Mouse (Mus musculus): Measurements from ENCODE around the gene Olfr1223. TPM values are rescaled to one million over a fixed set of nuclear protein-coding genes. Genes with fewer than 3 reads are reported as not detected.
"Not testable (repeated sequence)": the region's sequence is repeated elsewhere in the genome, so short reads cannot be mapped to it uniquely, and the experiment has no call there.

The Olfr1223 gene
- not detected in 2 replicates for polyA plus RNA-seq (2015; fragmentation: Nextera tagmentation; extraction: Ambion mirVana)

DNA sequence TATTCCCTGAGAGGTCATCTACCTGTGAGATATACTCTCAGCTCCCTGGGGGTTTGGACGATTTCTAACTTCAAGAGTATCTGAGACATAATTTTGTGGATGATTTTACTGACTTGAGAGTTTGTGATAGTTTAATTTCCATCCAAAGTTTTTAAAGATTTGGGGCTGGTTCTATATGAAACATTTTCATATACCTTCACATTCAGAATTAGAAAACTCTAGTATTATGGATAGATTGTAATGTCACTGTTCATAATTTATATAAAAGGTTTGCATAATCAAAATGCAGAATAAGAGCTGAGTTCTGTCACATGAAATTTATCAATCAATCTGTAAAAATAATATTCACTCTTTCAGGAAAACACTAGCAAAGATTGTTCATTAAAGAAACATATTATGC lies at the start of gene Olfr1223:
TSS of gene Olfr1223 (minus strand) at position 101 of the 400 bp plus-strand sequence.
- H3K36me3 ChIP-seq (ENCODE audit: control insufficient read depth, insufficient read depth, low read length) = no peaks in the 10 kb centered on the region
- 63% methylated on average over 1 of the region's 1 CpGs for WGBS
- no peaks in the 10 kb centered on the region for H3K4me1 ChIP-seq (ENCODE audit: control insufficient read depth, insufficient read depth, low read length)
- H3K4me3 ChIP-seq (ENCODE audit: low read length) = no peak within 1 kb of the TSS
- no peaks in the 10 kb centered on the region for H3K9me3 ChIP-seq (ENCODE audit: control insufficient read depth, low read length)
- H3K27me3 ChIP-seq (replicated peaks; ENCODE audit: control insufficient read depth, insufficient read depth, low read length) = no peaks in the 10 kb centered on the region
- H3K4me2 ChIP-seq (ENCODE audit: low read depth, low read length) = no peak within 1 kb of the TSS
- no peak within 1 kb of the TSS for H3K27ac ChIP-seq (ENCODE audit: low read length)
- no peak for ATAC-seq
- no peak within 1 kb of the TSS for H3K9ac ChIP-seq (ENCODE audit: low read depth, low read length)

- no peak within 1 kb of the TSS for H3K9ac ChIP-seq (ENCODE audit: low read depth, low read length)
- H3K4me3 ChIP-seq (ENCODE audit: low read length) = no peak within 1 kb of the TSS
- ATAC-seq = no peak
- no peaks in the 10 kb centered on the region for H3K4me1 ChIP-seq (ENCODE audit: control insufficient read depth, insufficient read depth, low read length)
- H3K36me3 ChIP-seq (ENCODE audit: control insufficient read depth, insufficient read depth, low read length) = no peaks in the 10 kb centered on the region
- no peak within 1 kb of the TSS for H3K4me2 ChIP-seq (ENCODE audit: low read depth, low read length)
- no peak within 1 kb of the TSS for H3K27ac ChIP-seq (ENCODE audit: low read length)
- H3K9me3 ChIP-seq (ENCODE audit: control insufficient read depth, low read length) = no peaks in the 10 kb centered on the region
- WGBS = 64% methylated on average over 2 of the region's 2 CpGs
- no peaks in the 10 kb centered on the region for H3K27me3 ChIP-seq (replicated peaks; ENCODE audit: control insufficient read depth, insufficient read depth, low read length)
Observed at GRCm38 (mm10) chr2:89199948-89200347, 48.6 kb upstream of the Olfr1223 start, which contains the start of gene Olfr1226. Gene Olfr1226, minus strand, starts transcription at chr2:89200048.

DNA sequence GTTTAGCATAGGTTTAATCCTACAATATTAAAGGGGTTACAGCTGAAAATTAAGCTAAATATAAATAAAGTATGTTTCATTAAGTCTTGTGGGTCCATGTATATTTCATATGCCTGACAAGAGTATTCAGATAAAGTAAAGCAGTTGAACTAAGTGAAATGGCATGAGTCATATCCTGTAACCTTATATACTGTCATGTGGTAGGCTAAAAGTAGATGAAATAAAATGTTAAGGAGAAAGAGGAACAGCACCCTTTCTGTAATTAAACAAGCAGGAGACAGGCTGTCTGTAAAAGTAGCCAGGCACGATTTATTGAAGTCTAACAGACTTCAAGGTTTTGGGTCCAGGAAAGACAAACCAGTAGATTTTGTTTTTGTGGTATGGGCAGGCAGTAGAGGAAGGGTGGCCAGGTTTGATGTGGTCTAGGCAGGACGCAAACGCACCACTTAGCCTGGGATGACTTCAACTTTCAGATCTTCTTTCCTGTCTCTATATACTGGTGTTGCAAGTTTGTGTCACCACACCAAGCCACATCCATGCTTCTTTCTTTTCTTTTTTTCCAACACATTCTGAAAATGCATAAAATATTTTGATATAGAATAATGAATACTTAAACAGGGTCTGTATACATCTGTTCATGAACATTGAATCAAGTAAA lies 45.1 kb upstream of the Olfr1223 start:
- no peaks in the 10 kb centered on the region for H3K27me3 ChIP-seq (replicated peaks; ENCODE audit: control insufficient read depth, insufficient read depth, low read length)
- H3K27ac ChIP-seq (ENCODE audit: low read length) = no peak overlapping the region
- no peaks in the 10 kb centered on the region for H3K9me3 ChIP-seq (ENCODE audit: control insufficient read depth, low read length)
- H3K4me2 ChIP-seq (ENCODE audit: low read depth, low read length) = no peak overlapping the region
- no peak for ATAC-seq
- no peaks in the 10 kb centered on the region for H3K36me3 ChIP-seq (ENCODE audit: control insufficient read depth, insufficient read depth, low read length)
- H3K9ac ChIP-seq (ENCODE audit: low read depth, low read length) = no peak overlapping the region
- no peak overlapping the region for H3K4me3 ChIP-seq (ENCODE audit: low read length)
- H3K4me1 ChIP-seq (ENCODE audit: control insufficient read depth, insufficient read depth, low read length) = no peaks in the 10 kb centered on the region
- WGBS = 83% methylated on average over 3 of the region's 3 CpGs

DNA sequence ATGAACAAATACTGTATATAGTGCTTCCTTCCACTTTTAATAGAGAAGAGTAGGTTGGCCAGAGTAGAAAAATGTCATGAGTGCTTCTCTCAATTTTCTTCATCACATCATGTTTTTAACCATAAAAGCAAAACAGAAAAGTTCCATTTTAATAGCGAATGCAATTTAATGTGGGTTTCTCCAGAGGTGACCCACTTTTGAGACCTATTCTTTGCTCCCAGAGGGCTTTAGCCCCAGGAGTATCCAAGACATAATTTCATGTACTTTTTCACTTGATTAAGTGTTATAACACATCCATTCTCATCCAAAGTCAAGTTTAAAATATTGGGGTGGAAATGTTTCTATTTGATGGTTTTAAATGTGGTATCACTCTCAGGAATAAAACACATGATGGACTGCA lies 23.2 kb upstream of the Olfr1223 start, which contains the start of gene Olfr1225:
TSS of gene Olfr1225 (minus strand) at position 101 of the 400 bp plus-strand sequence.
- Histone ChIP-seq H3K4me2 (ENCODE audit: low read depth, low read length) (no peak within 1 kb of the TSS), H3K9ac (ENCODE audit: low read depth, low read length) (no peak within 1 kb of the TSS), H3K4me1 (ENCODE audit: control insufficient read depth, insufficient read depth, low read length) (no peaks in the 10 kb centered on the region), H3K9me3 (ENCODE audit: control insufficient read depth, low read length) (no peaks in the 10 kb centered on the region), H3K27me3 (replicated peaks; ENCODE audit: control insufficient read depth, insufficient read depth, low read length) (no peaks in the 10 kb centered on the region), H3K27ac (ENCODE audit: low read length) (no peak within 1 kb of the TSS), H3K4me3 (ENCODE audit: low read length) (no peak within 1 kb of the TSS), H3K36me3 (ENCODE audit: control insufficient read depth, insufficient read depth, low read length) (no peaks in the 10 kb centered on the region)
- WGBS = 89% methylated on average over 1 of the region's 1 CpGs
- no peak for ATAC-seq

GRCm38 (mm10) chr2:89164711-89165110 lies 13.4 kb upstream of the Olfr1223 start:
- H3K9me3 ChIP-seq (ENCODE audit: control insufficient read depth, low read length); H3K36me3 ChIP-seq (ENCODE audit: control insufficient read depth, insufficient read depth, low read length); H3K9ac ChIP-seq (ENCODE audit: low read depth, low read length); H3K4me3 ChIP-seq (ENCODE audit: low read length); H3K4me1 ChIP-seq (ENCODE audit: control insufficient read depth, insufficient read depth, low read length); H3K4me2 ChIP-seq (ENCODE audit: low read depth, low read length); ATAC-seq; H3K27me3 ChIP-seq (replicated peaks; ENCODE audit: control insufficient read depth, insufficient read depth, low read length); H3K27ac ChIP-seq (ENCODE audit: low read length): not testable (repeated sequence)
- 88% methylated on average over 4 of the region's 4 CpGs for WGBS

DNA sequence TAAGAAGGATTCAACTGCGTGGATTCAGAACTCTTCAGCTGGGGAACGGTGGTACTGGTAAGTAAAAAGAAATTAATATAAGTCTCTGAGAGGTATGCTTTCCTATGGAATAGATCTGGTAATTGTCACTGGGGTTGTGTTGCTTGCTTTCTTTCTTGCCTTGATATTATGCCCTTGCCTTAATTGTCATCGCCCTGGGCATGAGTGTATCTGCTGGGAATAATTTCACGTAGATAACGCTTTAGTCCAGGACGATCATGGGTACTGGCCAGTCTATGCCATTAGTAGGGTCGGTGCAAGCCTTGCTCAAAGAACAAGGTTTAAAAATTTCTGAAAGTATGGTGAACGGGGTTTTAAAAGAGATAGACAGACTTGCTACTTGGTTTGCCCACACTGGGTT lies 12.6 kb upstream of the Olfr1223 start, which contains the start of gene Olfr1224-ps1:
TSS of gene Olfr1224-ps1 (minus strand) at position 101 of the 400 bp plus-strand sequence.
- H3K4me1 ChIP-seq (ENCODE audit: control insufficient read depth, insufficient read depth, low read length); H3K9ac ChIP-seq (ENCODE audit: low read depth, low read length); H3K4me2 ChIP-seq (ENCODE audit: low read depth, low read length); ATAC-seq; H3K36me3 ChIP-seq (ENCODE audit: control insufficient read depth, insufficient read depth, low read length); H3K4me3 ChIP-seq (ENCODE audit: low read length); H3K27ac ChIP-seq (ENCODE audit: low read length); H3K9me3 ChIP-seq (ENCODE audit: control insufficient read depth, low read length); H3K27me3 ChIP-seq (replicated peaks; ENCODE audit: control insufficient read depth, insufficient read depth, low read length): not testable (repeated sequence)
- 90% methylated on average over 8 of the region's 8 CpGs for WGBS

DNA sequence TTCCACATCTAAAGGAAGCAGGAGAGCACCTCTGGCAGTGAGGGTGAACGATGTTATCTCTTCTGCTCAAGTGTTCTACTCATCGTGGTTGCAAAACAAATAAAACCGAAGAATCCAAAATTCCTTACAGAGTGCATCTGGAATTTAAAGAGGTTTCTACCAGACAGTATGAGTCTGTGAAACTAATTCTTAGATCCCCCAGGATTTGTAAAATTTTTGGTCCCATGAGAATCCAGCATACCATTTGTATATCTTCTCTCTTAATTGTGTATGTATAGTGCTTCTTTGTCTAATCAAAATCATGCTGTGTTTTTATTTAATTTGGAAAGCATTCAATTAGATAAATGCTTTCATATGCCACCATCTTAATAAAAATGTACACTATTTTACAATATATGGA lies 18.4 kb downstream of the Olfr1223 start, which contains the start of gene Olfr1222:
TSS of gene Olfr1222 (minus strand) at position 101 of the 400 bp plus-strand sequence.
- 63% methylated on average over 3 of the region's 3 CpGs for WGBS
- Histone ChIP-seq H3K9ac (ENCODE audit: low read depth, low read length) (no peak within 1 kb of the TSS), H3K4me3 (ENCODE audit: low read length) (no peak within 1 kb of the TSS), H3K4me2 (ENCODE audit: low read depth, low read length) (no peak within 1 kb of the TSS), H3K36me3 (ENCODE audit: control insufficient read depth, insufficient read depth, low read length) (no peaks in the 10 kb centered on the region), H3K4me1 (ENCODE audit: control insufficient read depth, insufficient read depth, low read length) (no peaks in the 10 kb centered on the region), H3K9me3 (ENCODE audit: control insufficient read depth, low read length) (no peaks in the 10 kb centered on the region), H3K27me3 (replicated peaks; ENCODE audit: control insufficient read depth, insufficient read depth, low read length) (no peaks in the 10 kb centered on the region), H3K27ac (ENCODE audit: low read length) (no peak within 1 kb of the TSS)
- ATAC-seq = no peak

GRCm38 (mm10) chr2:89117183-89117582 lies 34.2 kb downstream of the Olfr1223 start, which contains the start of gene Olfr1221:
Gene Olfr1221, minus strand, starts transcription at chr2:89117283.
- no peak within 1 kb of the TSS for H3K27ac ChIP-seq (ENCODE audit: low read length)
- ATAC-seq = no peak
- H3K9ac ChIP-seq (ENCODE audit: low read depth, low read length) = no peak within 1 kb of the TSS
- 78% methylated on average over 2 of the region's 2 CpGs for WGBS
- H3K36me3 ChIP-seq (ENCODE audit: control insufficient read depth, insufficient read depth, low read length) = no peaks in the 10 kb centered on the region
- no peaks in the 10 kb centered on the region for H3K27me3 ChIP-seq (replicated peaks; ENCODE audit: control insufficient read depth, insufficient read depth, low read length)
- no peak within 1 kb of the TSS for H3K4me2 ChIP-seq (ENCODE audit: low read depth, low read length)
- no peaks in the 10 kb centered on the region for H3K4me1 ChIP-seq (ENCODE audit: control insufficient read depth, insufficient read depth, low read length)
- H3K9me3 ChIP-seq (ENCODE audit: control insufficient read depth, low read length) = no peaks in the 10 kb centered on the region
- no peak within 1 kb of the TSS for H3K4me3 ChIP-seq (ENCODE audit: low read length)

- no peak for ATAC-seq
- H3K4me1 ChIP-seq (ENCODE audit: control insufficient read depth, insufficient read depth, low read length) = no peaks in the 10 kb centered on the region
- H3K36me3 ChIP-seq (ENCODE audit: control insufficient read depth, insufficient read depth, low read length) = no peaks in the 10 kb centered on the region
- H3K9ac ChIP-seq (ENCODE audit: low read depth, low read length) = no peak within 1 kb of the TSS
- no peaks in the 10 kb centered on the region for H3K9me3 ChIP-seq (ENCODE audit: control insufficient read depth, low read length)
- no peak within 1 kb of the TSS for H3K4me2 ChIP-seq (ENCODE audit: low read depth, low read length)
- WGBS = 67% methylated on average over 3 of the region's 3 CpGs
- no peak within 1 kb of the TSS for H3K27ac ChIP-seq (ENCODE audit: low read length)
- no peak within 1 kb of the TSS for H3K4me3 ChIP-seq (ENCODE audit: low read length)
- H3K27me3 ChIP-seq (replicated peaks; ENCODE audit: control insufficient read depth, insufficient read depth, low read length) = no peaks in the 10 kb centered on the region
Observed at GRCm38 (mm10) chr2:89106735-89107134, 44.6 kb downstream of the Olfr1223 start, which contains the start of gene Olfr1220. Gene Olfr1220, minus strand, starts transcription at chr2:89106835.
